Mouse (Mus musculus) kidney, embryonic 14.5 days (tissue): Measurements from ENCODE around the gene Kif1b. TPM values are rescaled to one million over a fixed set of nuclear protein-coding genes. Genes with fewer than 3 reads are reported as not detected.
"Not testable (repeated sequence)": the region's sequence is repeated elsewhere in the genome, so short reads cannot be mapped to it uniquely, and the experiment has no call there.

Experiments used
- ATAC-seq: fragments of 200-750 bp; cut with Nextera tagmentation; 2 replicates; pipeline ENCODE4 v1.8.0; 2017; ENCODE audit warnings: moderate number of reproducible peaks, mild to moderate bottlenecking, moderate TSS enrichment, moderate library complexity; ENCODE audit not compliant: low FRiP score, low TSS enrichment
- H3K27ac ChIP-seq: fragments of 300-500 bp; sonication (generic); 2 replicates; pipeline ENCODE4 v1.5.1; 2014; ENCODE audit warnings: low read depth, mild to moderate bottlenecking, low read length, moderate library complexity, mixed read lengths
- H3K27me3 ChIP-seq: fragments of 300-500 bp; sonication (generic); 2 replicates; pipeline ENCODE4 v1.6.1; 2014; ENCODE audit warnings: mild to moderate bottlenecking, low read length; ENCODE audit not compliant: control insufficient read depth, insufficient read depth
- H3K36me3 ChIP-seq: fragments of 300-500 bp; sonication (generic); 2 replicates; pipeline ENCODE4 v1.6.1; 2014; ENCODE audit warnings: low read length, mixed read lengths; ENCODE audit not compliant: control insufficient read depth, insufficient read depth
- H3K4me1 ChIP-seq: fragments of 300-500 bp; sonication (generic); 2 replicates; pipeline ENCODE4 v1.6.1; 2014; ENCODE audit warnings: low read length, mixed read lengths; ENCODE audit not compliant: control insufficient read depth, insufficient read depth
- H3K4me2 ChIP-seq: fragments of 300-500 bp; sonication (generic); replicated peaks from 2 replicates; pipeline ENCODE4 v1.6.1; 2014; ENCODE audit warnings: low read depth, mild to moderate bottlenecking, low read length
- H3K4me3 ChIP-seq: fragments of 300-500 bp; sonication (generic); 2 replicates; pipeline ENCODE4 v1.5.1; 2014; ENCODE audit warnings: mild to moderate bottlenecking, low read length
- H3K9ac ChIP-seq: fragments of 300-500 bp; sonication (generic); 2 replicates; pipeline ENCODE4 v1.6.1; 2014; ENCODE audit warnings: low read depth, mild to moderate bottlenecking, low read length, moderate library complexity
- H3K9me3 ChIP-seq: fragments of 300-500 bp; sonication (generic); 2 replicates; pipeline ENCODE4 v1.6.1; 2016; ENCODE audit warnings: low read length; ENCODE audit not compliant: control insufficient read depth
- WGBS: fragments of 180-500 bp; shearing (Covaris S2); extraction: QIAGEN DNeasy Blood & Tissue Kit; methylation state at CpG from one replicate; pipeline ENCODE4 v1.1.7; 2014; 5-methylcytosine and 5-hydroxymethylcytosine counted together
- polyA plus RNA-seq: library from polyadenylated mRNA; unstranded; fragments of >200 nt; fragmentation: Nextera tagmentation; extraction: Ambion mirVana; gene quantifications from 2 replicates; pipeline ENCODE4 v1.2.1, GENCODE M21; 2014

Kif1b gene
- polyA plus RNA-seq, 1 experiment from 2014 or later: 35.7 TPM

DNA sequence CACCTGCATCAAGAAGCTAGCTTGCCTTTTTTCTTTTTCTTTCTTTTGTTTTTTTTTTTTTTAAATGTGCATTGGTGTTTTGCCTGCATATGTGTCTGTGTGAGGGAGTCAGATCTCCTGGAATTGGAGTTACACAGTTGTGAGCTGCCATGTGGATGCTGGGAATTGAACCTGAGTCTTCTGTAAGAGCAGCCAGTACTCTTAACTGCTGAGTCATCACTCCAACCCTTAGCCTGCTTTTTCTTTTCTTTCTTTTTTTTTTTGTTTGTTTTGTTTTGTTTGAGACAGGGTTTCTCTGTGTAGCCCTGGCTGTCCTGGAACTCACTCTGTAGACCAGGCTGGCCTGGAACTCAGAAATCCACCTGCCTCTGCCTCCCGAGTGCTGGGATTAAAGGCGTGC lies 93.0 kb downstream of the Kif1b start:
- H3K4me1 ChIP-seq, ATAC-seq, H3K4me2 ChIP-seq, H3K9ac ChIP-seq, H3K4me3 ChIP-seq, H3K27me3 ChIP-seq, H3K9me3 ChIP-seq, H3K27ac ChIP-seq: not testable (repeated sequence)
- WGBS: 90% methylated on average over 2 of the region's 2 CpGs
- H3K36me3 ChIP-seq: peaks cover 40% of the 10 kb centered on the region

DNA sequence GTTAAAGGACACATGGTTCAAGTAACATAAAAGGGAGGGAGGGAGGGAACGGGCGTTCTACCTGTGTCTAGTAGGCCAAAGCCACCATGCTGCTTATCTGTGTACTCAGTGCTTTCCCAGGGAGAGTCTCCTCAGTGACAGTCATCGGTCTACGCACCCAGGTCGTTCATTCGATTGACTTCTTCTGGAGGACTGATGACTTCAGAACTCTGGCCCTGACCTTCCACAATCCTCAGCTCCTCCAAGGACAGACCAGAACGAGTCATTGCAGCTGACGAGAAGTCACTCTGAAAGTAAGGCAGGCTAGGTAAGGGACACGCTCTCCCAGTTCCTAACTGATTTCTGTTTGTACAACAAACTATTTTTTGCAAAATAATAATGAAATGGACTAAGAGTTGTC lies 94.0 kb downstream of the Kif1b start:
- H3K4me1 ChIP-seq: no peaks in the 10 kb centered on the region
- ATAC-seq: no peak
- no peak overlapping the region for H3K4me2 ChIP-seq
- H3K27me3 ChIP-seq: no peaks in the 10 kb centered on the region
- 94% methylated on average over 9 of the region's 9 CpGs for WGBS
- peaks cover 40% of the 10 kb centered on the region for H3K36me3 ChIP-seq
- no peaks in the 10 kb centered on the region for H3K9me3 ChIP-seq
- no peak overlapping the region for H3K9ac ChIP-seq
- H3K4me3 ChIP-seq: no peak overlapping the region
- no peak overlapping the region for H3K27ac ChIP-seq

DNA sequence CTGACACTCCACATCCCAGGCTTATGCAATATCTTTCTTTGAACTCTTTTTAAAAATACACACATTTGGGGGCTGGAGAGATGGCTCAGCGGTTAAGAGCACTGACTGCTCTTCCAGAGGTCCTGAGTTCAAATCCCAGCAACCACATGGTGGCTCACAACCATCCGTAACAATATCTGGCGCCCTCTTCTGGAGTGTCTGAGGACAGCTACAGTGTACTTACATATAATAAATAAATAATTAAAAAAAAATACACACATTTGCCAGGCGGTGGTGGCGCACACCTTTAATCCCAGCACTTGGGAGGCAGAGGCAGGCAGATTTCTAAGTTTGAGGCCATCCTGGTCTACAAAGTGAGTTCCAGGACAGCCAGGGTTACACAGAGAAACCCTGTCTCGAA lies 96.1 kb downstream of the Kif1b start:
- not testable (repeated sequence) for H3K4me2 ChIP-seq, H3K9ac ChIP-seq, H3K9me3 ChIP-seq, H3K4me1 ChIP-seq, ATAC-seq, H3K27me3 ChIP-seq, H3K27ac ChIP-seq, H3K4me3 ChIP-seq
- peaks cover 49% of the 10 kb centered on the region for H3K36me3 ChIP-seq
- 94% methylated on average over 6 of the region's 6 CpGs for WGBS

DNA sequence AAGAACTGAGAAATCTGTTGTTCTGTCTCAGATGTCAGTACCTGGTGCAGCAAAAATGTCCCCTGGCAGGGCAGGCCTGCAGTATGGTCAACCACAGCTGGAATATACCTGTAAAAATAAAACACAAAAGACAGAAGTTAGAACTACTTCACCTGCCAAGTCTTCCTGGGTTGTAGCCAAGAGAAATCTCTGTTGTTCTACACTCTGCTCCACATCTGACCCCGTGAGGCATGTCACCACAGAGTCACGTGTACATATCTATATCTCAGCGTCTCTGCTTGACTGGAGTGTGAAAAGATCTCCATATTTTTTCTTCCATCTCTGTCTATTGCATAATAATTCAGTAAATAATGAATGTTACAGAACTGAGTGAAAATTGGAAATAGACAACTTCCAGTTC lies 105.0 kb downstream of the Kif1b start:
- Histone ChIP-seq H3K4me1 (no peaks in the 10 kb centered on the region), H3K4me3 (no peak overlapping the region), H3K4me2 (no peak overlapping the region), H3K27me3 (no peaks in the 10 kb centered on the region), H3K36me3 (peaks cover 55% of the 10 kb centered on the region; the same call in 1 of the 2 replicates), H3K9ac (no peak overlapping the region), H3K9me3 (no peaks in the 10 kb centered on the region), H3K27ac (no peak overlapping the region)
- 73% methylated on average over 3 of the region's 3 CpGs for WGBS
- no peak for ATAC-seq

DNA sequence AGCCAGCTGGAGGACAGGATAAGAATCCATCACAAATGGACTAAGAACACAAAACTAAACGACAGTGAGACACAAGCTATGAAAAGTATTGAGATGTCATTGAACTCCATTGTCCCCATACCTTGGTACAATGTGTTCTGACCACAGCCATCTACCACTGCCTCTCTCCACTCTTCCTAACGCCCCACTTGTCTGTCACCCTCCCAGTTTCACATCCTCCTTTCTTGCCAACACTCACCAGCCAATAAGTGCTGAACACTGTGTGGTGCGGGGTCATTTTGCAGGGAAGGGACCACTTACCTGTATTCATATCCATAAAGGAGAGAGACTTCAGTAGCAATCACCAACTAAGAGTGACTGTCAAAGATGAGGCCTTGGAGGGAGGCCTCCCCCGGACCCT lies 106.4 kb downstream of the Kif1b start:
- peaks cover 47% of the 10 kb centered on the region; the same call in 1 of the 2 replicates for H3K36me3 ChIP-seq
- WGBS: 99% methylated on average over 4 of the region's 4 CpGs
- H3K27me3 ChIP-seq: no peaks in the 10 kb centered on the region
- H3K9me3 ChIP-seq: no peaks in the 10 kb centered on the region
- H3K4me3 ChIP-seq: no peak overlapping the region
- no peak for ATAC-seq
- no peak overlapping the region for H3K4me2 ChIP-seq
- H3K27ac ChIP-seq: no peak overlapping the region
- H3K9ac ChIP-seq: no peak overlapping the region
- H3K4me1 ChIP-seq: no peaks in the 10 kb centered on the region

DNA sequence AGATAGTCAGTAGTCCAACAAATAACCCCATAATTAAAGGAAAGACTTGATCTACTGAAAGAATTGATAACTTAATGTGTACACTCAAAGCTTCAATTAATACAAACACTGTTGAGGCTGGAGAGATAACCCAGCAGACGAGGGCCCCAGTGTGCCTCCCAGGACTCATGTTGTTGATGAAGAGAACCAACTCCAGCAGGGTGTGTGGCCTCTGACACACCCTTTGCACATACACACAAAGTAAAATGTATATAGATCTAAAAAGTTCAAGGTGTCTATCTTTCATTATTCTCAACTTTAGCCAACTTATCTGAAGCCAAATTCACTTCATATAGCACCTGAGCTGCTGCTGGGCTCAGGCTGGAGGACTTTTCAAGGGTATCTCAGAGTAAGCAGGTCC lies 110.3 kb downstream of the Kif1b start:
- no peaks in the 10 kb centered on the region for H3K27me3 ChIP-seq
- no peak overlapping the region for H3K9ac ChIP-seq
- H3K4me3 ChIP-seq: no peak overlapping the region
- peaks cover 30% of the 10 kb centered on the region; the same call in 1 of the 2 replicates for H3K36me3 ChIP-seq
- ATAC-seq: no peak
- H3K4me2 ChIP-seq: no peak overlapping the region
- 88% methylated on average over 1 of the region's 1 CpGs for WGBS
- no peak overlapping the region for H3K27ac ChIP-seq
- no peaks in the 10 kb centered on the region for H3K4me1 ChIP-seq
- H3K9me3 ChIP-seq: no peaks in the 10 kb centered on the region

DNA sequence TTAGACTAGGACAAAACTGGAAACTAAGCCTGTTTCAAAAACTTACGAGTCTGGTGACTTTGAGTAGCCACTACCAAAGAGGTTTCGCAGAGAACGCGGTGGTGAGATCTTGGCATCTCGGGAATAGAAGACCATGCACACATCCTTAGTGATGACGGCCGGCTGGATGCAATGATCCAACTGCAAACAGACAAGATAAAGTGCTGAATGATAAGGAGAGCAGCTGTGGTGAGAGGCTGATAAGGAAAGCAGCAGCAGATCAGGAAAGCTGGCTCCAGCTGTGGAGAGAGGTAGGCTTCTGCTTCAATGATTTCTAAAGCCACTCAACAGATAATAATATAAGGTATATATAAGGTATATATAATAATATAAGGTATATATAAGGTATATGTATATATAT lies 116.4 kb downstream of the Kif1b start:
- Histone ChIP-seq H3K27me3 (no peaks in the 10 kb centered on the region), H3K4me2 (no peak overlapping the region), H3K36me3 (peaks cover 39% of the 10 kb centered on the region), H3K27ac (no peak overlapping the region), H3K9me3 (no peaks in the 10 kb centered on the region), H3K4me1 (no peaks in the 10 kb centered on the region), H3K9ac (no peak overlapping the region), H3K4me3 (no peak overlapping the region)
- WGBS: 93% methylated on average over 7 of the region's 7 CpGs
- no peak for ATAC-seq

DNA sequence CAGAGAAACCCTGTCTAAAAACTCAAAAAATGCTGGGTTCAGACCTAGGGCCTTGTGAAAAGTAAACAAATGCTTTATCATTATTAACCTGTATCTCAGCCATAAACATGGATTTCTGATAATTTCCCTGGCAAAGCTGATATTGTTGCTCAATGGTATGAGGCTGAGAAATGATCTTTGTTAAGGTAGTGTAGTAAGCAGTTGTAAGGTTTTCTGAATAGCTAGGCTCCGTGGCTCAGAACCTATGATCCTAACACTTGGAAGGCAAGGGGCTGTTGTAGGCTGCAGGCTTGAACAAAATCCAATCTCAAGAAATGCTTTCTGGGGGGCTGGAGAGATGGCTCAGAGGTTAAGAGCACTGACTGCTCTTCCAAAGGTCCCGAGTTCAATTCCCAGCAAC lies 118.9 kb downstream of the Kif1b start:
- Histone ChIP-seq H3K27ac (no peak overlapping the region), H3K36me3 (peaks cover 56% of the 10 kb centered on the region), H3K27me3 (no peaks in the 10 kb centered on the region), H3K9ac (no peak overlapping the region), H3K9me3 (no peaks in the 10 kb centered on the region), H3K4me2 (no peak overlapping the region), H3K4me3 (no peak overlapping the region), H3K4me1 (no peaks in the 10 kb centered on the region)
- ATAC-seq: no peak
- 98% methylated on average over 2 of the region's 2 CpGs for WGBS

DNA sequence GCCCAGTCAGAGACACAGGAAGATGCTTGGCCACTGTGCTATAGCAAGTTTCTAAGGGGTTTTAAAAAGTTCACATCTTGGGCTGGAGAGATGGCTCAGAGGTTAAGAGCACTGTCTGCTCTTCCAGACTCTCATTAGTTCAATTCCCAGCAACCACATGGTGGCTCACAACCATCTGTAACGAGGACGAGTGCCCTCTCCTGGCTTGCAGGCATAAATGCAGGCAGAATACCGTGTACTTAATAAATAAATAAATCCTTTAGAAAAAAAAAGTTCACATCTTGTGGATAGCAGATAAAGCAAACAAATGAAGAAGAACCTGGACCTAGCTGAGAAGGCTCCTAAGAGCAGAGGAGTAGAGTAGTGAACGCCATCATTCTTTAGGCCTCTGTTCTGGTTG lies 124.7 kb downstream of the Kif1b start:
- Histone ChIP-seq H3K4me1 (no peaks in the 10 kb centered on the region), H3K4me2 (no peak overlapping the region), H3K9me3 (no peaks in the 10 kb centered on the region), H3K27me3 (no peaks in the 10 kb centered on the region), H3K9ac (no peak overlapping the region), H3K4me3 (no peak overlapping the region), H3K27ac (no peak overlapping the region), H3K36me3 (peaks cover 65% of the 10 kb centered on the region)
- WGBS: 65% methylated on average over 4 of the region's 4 CpGs
- ATAC-seq: no peak

DNA sequence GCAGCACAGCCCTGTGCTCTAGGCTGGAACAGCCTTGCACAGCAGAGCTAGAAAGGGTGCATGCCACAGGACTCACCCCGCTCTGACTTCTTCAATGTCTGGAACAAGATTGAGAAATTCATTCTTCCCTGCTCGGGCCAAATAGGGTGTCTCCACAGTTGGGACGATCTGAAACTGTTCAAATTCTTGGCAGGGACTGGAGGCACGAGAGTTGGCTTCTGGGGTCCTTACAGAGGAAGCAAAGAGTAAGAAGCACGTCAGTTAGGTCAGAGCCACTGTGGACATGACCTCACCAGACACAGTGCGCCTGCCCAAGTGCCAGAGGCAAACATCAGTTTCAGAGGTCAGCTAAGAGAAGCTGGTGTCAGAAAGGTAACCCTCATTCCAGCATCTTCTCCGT lies 125.3 kb downstream of the Kif1b start:
- H3K4me2 ChIP-seq: no peak overlapping the region
- no peaks in the 10 kb centered on the region for H3K4me1 ChIP-seq
- no peaks in the 10 kb centered on the region for H3K27me3 ChIP-seq
- H3K27ac ChIP-seq: no peak overlapping the region
- 81% methylated on average over 7 of the region's 7 CpGs for WGBS
- peaks cover 61% of the 10 kb centered on the region for H3K36me3 ChIP-seq
- H3K9ac ChIP-seq: no peak overlapping the region
- no peak for ATAC-seq
- H3K4me3 ChIP-seq: no peak overlapping the region
- no peaks in the 10 kb centered on the region for H3K9me3 ChIP-seq
